Mouse (Mus musculus) heart, adult 2 months (tissue): ENCODE results near the gene Gfi1b.

Experiments
- CTCF ChIP-seq: fragments of 200-600 bp; IDR thresholded peaks from 2 replicates; pipeline ENCODE4 v1.8.1; 2022; ENCODE audit warnings: antibody characterized with exemption, mild to moderate bottlenecking, moderate library complexity
- POLR2A ChIP-seq: fragments of 200-500 bp; IDR thresholded peaks from 2 replicates; pipeline ENCODE4 v1.6.1; 2011; ENCODE audit warnings: mild to moderate bottlenecking, low read depth, low read length, control low read depth; ENCODE audit not compliant: insufficient read depth

DNA sequence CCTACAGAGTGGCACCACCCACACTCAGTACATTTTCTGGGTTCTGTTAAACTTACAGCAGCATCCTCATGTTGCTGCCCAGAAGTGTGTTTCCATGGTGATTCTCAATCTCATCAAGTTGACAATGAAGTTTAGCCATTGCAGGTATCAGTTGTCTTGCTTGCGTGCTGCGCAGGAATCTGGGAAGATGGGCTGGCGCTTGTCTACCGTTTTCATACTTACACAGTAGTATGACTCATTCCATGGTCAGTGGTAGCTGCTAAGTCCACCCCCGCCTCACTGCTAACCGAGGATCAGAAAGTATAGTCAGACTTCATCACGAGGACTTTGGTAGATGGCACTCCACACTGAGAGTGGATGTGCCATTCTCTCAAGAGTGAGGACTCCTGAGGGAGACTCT is 31.6 kb upstream of the Gfi1b start:
- TF ChIP-seq CTCF (no peak), POLR2A (no peak)
